Comparison of ENCODE assay signal across 10 mouse cellular contexts in genomic region chr10:34036587-34036986, GRCm38 (mm10). TPM values are rescaled to one million over a fixed set of nuclear protein-coding genes. Genes with fewer than 3 reads are reported as not detected.
DNase-seq lines count a peak whose midpoint lies in the region; ATAC-seq and TF ChIP-seq lines count a peak whose summit lies in the region.
"Had no signal": no experiment of that assay in that cellular context is flagged by ENCODE, and none has a peak within 500 bp of the region (broad histone marks: within the 10 kb centered on the region; RNA-seq: fewer than 3 reads in every experiment).

No protein-coding gene starts in this region.

- no peaks in the 10 kb centered on the region for H3K4me1 ChIP-seq in kidney, embryonic 14.5 days (ENCODE audit: control insufficient read depth, insufficient read depth, low read length)
- H3K4me1 ChIP-seq in CH12.LX (ENCODE audit: control insufficient read depth in 1 of 2, insufficient read depth in 2 of 2) = 0 out of 4 replicates have a peak, but pooled peaks cover 0 to 5% of the 10 kb centered on the region in 2 experiments
- no peaks in the 10 kb centered on the region for H3K4me1 ChIP-seq in bone marrow, adult 2 months (ENCODE audit: control insufficient read depth, insufficient read depth, low read length)
- peaks cover 4% of the 10 kb centered on the region; the same call in 1 of the 2 replicates for H3K4me1 ChIP-seq in hindbrain, embryonic 12.5 days
- H3K4me1 ChIP-seq in midbrain, embryonic 12.5 days = 0 out of 2 replicates have a peak, but pooled peaks cover 4% of the 10 kb centered on the region

- H3K36me3 ChIP-seq in kidney, embryonic 14.5 days (ENCODE audit: control insufficient read depth, insufficient read depth, low read length) = no peaks in the 10 kb centered on the region
- no peaks in the 10 kb centered on the region for H3K36me3 ChIP-seq in CH12.LX (replicated peaks in 1 of 2; ENCODE audit: control insufficient read depth in 1 of 2, insufficient read depth in 1 of 2, low read length in 1 of 2)
- H3K36me3 ChIP-seq in hindbrain, embryonic 12.5 days = no peaks in the 10 kb centered on the region
- H3K36me3 ChIP-seq in midbrain, embryonic 12.5 days = no peaks in the 10 kb centered on the region
- H3K36me3 ChIP-seq: embryonic facial prominence, embryonic 15.5 days had no signal

- dilution Hi-C loops in CH12.LX (cut with MboI; ENCODE audit: extremely low pct_ligation_motif_present, extremely low pct_unique_long_range_greater_than_20kb, low sequenced_read_pairs) = no loop called here

- no peaks in the 10 kb centered on the region for H3K9me3 ChIP-seq in kidney, embryonic 14.5 days (ENCODE audit: control insufficient read depth, low read length)
- no peaks in the 10 kb centered on the region for H3K9me3 ChIP-seq in CH12.LX (replicated peaks; ENCODE audit: low read length)
- H3K9me3 ChIP-seq in hindbrain, embryonic 12.5 days (replicated peaks) = no peaks in the 10 kb centered on the region
- H3K9me3 ChIP-seq in midbrain, embryonic 12.5 days = no peaks in the 10 kb centered on the region
- H3K9me3 ChIP-seq: embryonic facial prominence, embryonic 15.5 days had no signal

- no peaks in the 10 kb centered on the region for H3K79me2 ChIP-seq in CH12.LX (replicated peaks; ENCODE audit: control insufficient read depth, extremely low read depth, insufficient read depth, poor library complexity, severe bottlenecking)

- H3K9ac ChIP-seq in kidney, embryonic 14.5 days (ENCODE audit: low read depth, low read length) = no peak overlapping the region
- no peak overlapping the region for H3K9ac ChIP-seq in CH12.LX (ENCODE audit: insufficient read depth, low read depth)
- no peak overlapping the region for H3K9ac ChIP-seq in hindbrain, embryonic 12.5 days
- no peak overlapping the region for H3K9ac ChIP-seq in midbrain, embryonic 12.5 days (replicated peaks)
- H3K9ac ChIP-seq: embryonic facial prominence, embryonic 15.5 days had no signal

- no peak overlapping the region for H3K4me2 ChIP-seq in kidney, embryonic 14.5 days (replicated peaks; ENCODE audit: low read depth, low read length)
- no peak overlapping the region for H3K4me2 ChIP-seq in CH12.LX (ENCODE audit: insufficient read depth, low read depth, poor library complexity, severe bottlenecking)
- no peak overlapping the region for H3K4me2 ChIP-seq in hindbrain, embryonic 12.5 days (replicated peaks)
- no peak overlapping the region for H3K4me2 ChIP-seq in midbrain, embryonic 12.5 days (replicated peaks)
- H3K4me2 ChIP-seq: embryonic facial prominence, embryonic 15.5 days had no signal

- no peaks in the 10 kb centered on the region for H3K27me3 ChIP-seq in kidney, embryonic 14.5 days (ENCODE audit: control insufficient read depth, insufficient read depth, low read length)
- no peaks in the 10 kb centered on the region for H3K27me3 ChIP-seq in CH12.LX (replicated peaks)
- H3K27me3 ChIP-seq in hindbrain, embryonic 12.5 days = no peaks in the 10 kb centered on the region
- H3K27me3 ChIP-seq in midbrain, embryonic 12.5 days = no peaks in the 10 kb centered on the region
- H3K27me3 ChIP-seq: embryonic facial prominence, embryonic 15.5 days had no signal

- TF ChIP-seq POLR2A in CH12.LX (IDR thresholded peaks at IDR 0.05; ENCODE audit: low read depth, low read length) = no peak
- no peak for TF ChIP-seq POLR2A in bone marrow, adult 2 months (IDR thresholded peaks at IDR 0.05; ENCODE audit: borderline replicate concordance, control insufficient read depth, low read depth, low read length)

- no peak for TF ChIP-seq EP300 in CH12.LX (IDR thresholded peaks at IDR 0.05; ENCODE audit: low read length)

- peak; percentile 79 for TF ChIP-seq RAD21 in CH12.LX (IDR thresholded peaks at IDR 0.05; ENCODE audit: low read depth, low read length)

- TF ChIP-seq CTCF in CH12.LX (conservative IDR thresholded peaks at IDR 0.05 in 1 of 2, IDR thresholded peaks at IDR 0.05 in 1 of 2; ENCODE audit: low read depth in 2 of 2, low read length in 2 of 2) = peak; percentile 82
- TF ChIP-seq CTCF in bone marrow, adult 2 months (IDR thresholded peaks at IDR 0.05; ENCODE audit: control insufficient read depth, insufficient read depth, low read length) = 0 out of 2 replicates have a peak, but pooled peaks have one; percentile 16

- in situ Hi-C loops in CH12.LX (cut with MboI; ENCODE audit: low pct_ligation_motif_present, low pct_unique_long_range_greater_than_20kb, low sequenced_read_pairs) = no loop called here

- H3K4me3 ChIP-seq in kidney, embryonic 14.5 days (ENCODE audit: low read length) = no peak overlapping the region
- no peak overlapping the region for H3K4me3 ChIP-seq in CH12.LX (replicated peaks in 1 of 3; ENCODE audit: low read depth in 2 of 3, low read length in 2 of 3, poor library complexity in 1 of 3)
- H3K4me3 ChIP-seq in bone marrow, adult 2 months (replicated peaks; ENCODE audit: control insufficient read depth, low read depth, low read length) = no peak overlapping the region
- no peak overlapping the region for H3K4me3 ChIP-seq in hindbrain, embryonic 12.5 days
- no peak overlapping the region for H3K4me3 ChIP-seq in midbrain, embryonic 12.5 days
- H3K4me3 ChIP-seq: embryonic facial prominence, embryonic 15.5 days had no signal

- no peak for DNase-seq in kidney, postnatal 10 days
- peak; percentile 51 for DNase-seq in CH12.LX (ENCODE audit: extremely low read depth)
- DNase-seq in thymus, postnatal 4 days = no peak
- DNase-seq in gastrocnemius, postnatal 4 days (ENCODE audit: low spot score in 2 of 2) = no peak

- 11% methylated on average over 5 of the region's 5 CpGs for WGBS in kidney, embryonic 14.5 days
- WGBS in bone marrow, adult 2 months = 16% methylated on average over 5 of the region's 5 CpGs
- 18% methylated on average over 5 of the region's 5 CpGs for WGBS in hindbrain, embryonic 12.5 days
- WGBS in midbrain, embryonic 12.5 days = 14% methylated on average over 5 of the region's 5 CpGs

- no peak overlapping the region for H3K27ac ChIP-seq in kidney, embryonic 14.5 days (ENCODE audit: low read depth, low read length)
- no peak overlapping the region for H3K27ac ChIP-seq in CH12.LX (ENCODE audit: insufficient read depth, low read depth)
- no peak overlapping the region for H3K27ac ChIP-seq in bone marrow, adult 2 months (ENCODE audit: control insufficient read depth, insufficient read depth, low read depth, low read length, poor library complexity)
- no peak overlapping the region for H3K27ac ChIP-seq in hindbrain, embryonic 12.5 days
- no peak overlapping the region for H3K27ac ChIP-seq in midbrain, embryonic 12.5 days (replicated peaks)
- H3K27ac ChIP-seq: macrophage had no signal

- ATAC-seq in kidney, embryonic 14.5 days (ENCODE audit: low FRiP score, low TSS enrichment) = peak; percentile 69
- ATAC-seq in hindbrain, embryonic 12.5 days (ENCODE audit: low FRiP score) = peak; percentile 60; the same call in 1 of the 2 replicates
- peak; percentile 70 for ATAC-seq in midbrain, embryonic 12.5 days (ENCODE audit: low FRiP score, low read depth)

TF ChIP-seq in CH12.LX, 34 proteins besides CTCF, POLR2A, EP300 and RAD21:
- TF ChIP-seq MAFK (IDR thresholded peaks at IDR 0.05; ENCODE audit: insufficient replicate concordance, low read length) (no peak), SMC3 (IDR thresholded peaks at IDR 0.05; ENCODE audit: low read depth, low read length) (peak; percentile 74), IRF4 (IDR thresholded peaks at IDR 0.05; ENCODE audit: low read depth, low read length) (peak; percentile 33; the same call in 1 of the 2 replicates)

RNA-seq across cellular contexts. Expression of gene Trappc3l, which starts 0.8 kb away (rescaled TPM):
- not detected in 2 replicates for polyA plus RNA-seq in kidney, embryonic 14.5 days (2014; fragmentation: Nextera tagmentation; extraction: Ambion mirVana)
- total RNA-seq in CH12.LX (2012; rRNA removed) (not detected in 2 replicates), CH12.LX (2014; rRNA removed) (not detected in 2 replicates)
- polyA plus RNA-seq in CH12.LX (2012; ENCODE audit: insufficient read length, low read depth) = not detected in 2 replicates
- not detected in 2 replicates for polyA plus RNA-seq in bone marrow, adult 2 months (2011; ENCODE audit: insufficient read depth, insufficient read length, low replicate concordance, missing spikeins)
- not detected in 2 replicates for polyA plus RNA-seq in hindbrain, embryonic 12.5 days (2016; fragmentation: Nextera tagmentation; extraction: Ambion mirVana)
- polyA plus RNA-seq in midbrain, embryonic 12.5 days (2016; fragmentation: Nextera tagmentation; extraction: Ambion mirVana) = not detected in 2 replicates
- total RNA-seq in gastrocnemius, postnatal 4 days (2021) = not detected
- polyA plus RNA-seq: embryonic facial prominence, embryonic 15.5 days; macrophage had no signal

RNA-seq across cellular contexts. Expression of gene Calhm4, which starts 7.5 kb away (rescaled TPM):
- polyA plus RNA-seq in kidney, embryonic 14.5 days (2014; fragmentation: Nextera tagmentation; extraction: Ambion mirVana) = not detected in 2 replicates
- total RNA-seq in CH12.LX (2012; rRNA removed) = 0.04 TPM in 1 of 2 replicates, not detected in the other
- not detected in 2 replicates for total RNA-seq in CH12.LX (2014; rRNA removed)
- not detected in 2 replicates for polyA plus RNA-seq in CH12.LX (2012; ENCODE audit: insufficient read length, low read depth)
- polyA plus RNA-seq in bone marrow, adult 2 months (2011; ENCODE audit: insufficient read depth, insufficient read length, low replicate concordance, missing spikeins) = not detected in 2 replicates
- polyA plus RNA-seq in hindbrain, embryonic 12.5 days (2016; fragmentation: Nextera tagmentation; extraction: Ambion mirVana) = not detected in 2 replicates
- not detected in 2 replicates for polyA plus RNA-seq in midbrain, embryonic 12.5 days (2016; fragmentation: Nextera tagmentation; extraction: Ambion mirVana)
- total RNA-seq in gastrocnemius, postnatal 4 days (2021) = not detected
- polyA plus RNA-seq: macrophage had no signal

RNA-seq across cellular contexts. Expression of gene Rwdd1, which starts 17.2 kb away (rescaled TPM):
- 145 and 185 TPM in 2 replicates for polyA plus RNA-seq in kidney, embryonic 14.5 days (2014; fragmentation: Nextera tagmentation; extraction: Ambion mirVana)
- 186 and 204 TPM in 2 replicates for total RNA-seq in CH12.LX (2012; rRNA removed)
- total RNA-seq in CH12.LX (2014; rRNA removed) = 293 and 321 TPM in 2 replicates
- 235 and 269 TPM in 2 replicates for polyA plus RNA-seq in CH12.LX (2012; ENCODE audit: insufficient read length, low read depth)
- polyA plus RNA-seq in bone marrow, adult 2 months (2011; ENCODE audit: insufficient read depth, insufficient read length, low replicate concordance, missing spikeins) = 6.0 and 47.9 TPM in 2 replicates
- polyA plus RNA-seq in hindbrain, embryonic 12.5 days (2016; fragmentation: Nextera tagmentation; extraction: Ambion mirVana) = 136 and 153 TPM in 2 replicates
- polyA plus RNA-seq in midbrain, embryonic 12.5 days (2016; fragmentation: Nextera tagmentation; extraction: Ambion mirVana) = 128 and 135 TPM in 2 replicates
- total RNA-seq in gastrocnemius, postnatal 4 days (2021) = 10 to 100 TPM; 92.3 to 95.6 TPM

RNA-seq across cellular contexts. Expression of gene Calhm5, which starts 59.7 kb away (rescaled TPM):
- 0.19 and 0.30 TPM in 2 replicates for polyA plus RNA-seq in kidney, embryonic 14.5 days (2014; fragmentation: Nextera tagmentation; extraction: Ambion mirVana)
- total RNA-seq in CH12.LX (2012; rRNA removed) = 0.04 TPM in 1 of 2 replicates, not detected in the other
- total RNA-seq in CH12.LX (2014; rRNA removed) = 0.28 TPM in 2 replicates
- polyA plus RNA-seq in CH12.LX (2012; ENCODE audit: insufficient read length, low read depth) = 0.05 and 0.09 TPM in 2 replicates
- not detected in 2 replicates for polyA plus RNA-seq in bone marrow, adult 2 months (2011; ENCODE audit: insufficient read depth, insufficient read length, low replicate concordance, missing spikeins)
- 0.25 and 0.32 TPM in 2 replicates for polyA plus RNA-seq in hindbrain, embryonic 12.5 days (2016; fragmentation: Nextera tagmentation; extraction: Ambion mirVana)
- polyA plus RNA-seq in midbrain, embryonic 12.5 days (2016; fragmentation: Nextera tagmentation; extraction: Ambion mirVana) = 0.33 and 0.37 TPM in 2 replicates
- total RNA-seq in gastrocnemius, postnatal 4 days (2021) = 1 to 10 TPM in 1 of 2 experiments, under 1 TPM in 1; 0.78 to 1.0 TPM
